Mouse (Mus musculus) lung, embryonic 14.5 days (tissue): ENCODE measurements at regions not wholly inside any gene's neighbourhood (a gene's known extent, or its start where the extent isn't known, plus 50 kb on each side); places are given as distances from the start of the nearest gene placed in this dataset.
A peak's percentile ranks its signal among the peaks of the same experiment; 100 is the strongest.

Experiments used
- ATAC-seq: fragments of 200-750 bp; cut with Nextera tagmentation; 2 replicates; pipeline ENCODE4 v1.8.0; 2017; ENCODE audit warnings: mild to moderate bottlenecking, moderate TSS enrichment, moderate library complexity; ENCODE audit not compliant: insufficient read depth
- DNase-seq: peaks from one replicate; pipeline ENCODE4 v3.0.0-alpha.2; 2015
- H3K27ac ChIP-seq: fragments of 300-500 bp; sonication (generic); 2 replicates; pipeline ENCODE4 v1.5.1; 2014; ENCODE audit warnings: low read depth, mild to moderate bottlenecking, moderate library complexity
- H3K27me3 ChIP-seq: fragments of 300-500 bp; sonication (generic); 2 replicates; pipeline ENCODE4 v1.6.1; 2014; ENCODE audit warnings: low read length, control low read depth; ENCODE audit not compliant: insufficient read depth
- H3K36me3 ChIP-seq: fragments of 300-500 bp; sonication (generic); 2 replicates; pipeline ENCODE4 v1.6.1; 2014; ENCODE audit warnings: control low read depth; ENCODE audit not compliant: insufficient read depth
- H3K4me1 ChIP-seq: fragments of 300-500 bp; sonication (generic); 2 replicates; pipeline ENCODE4 v1.6.1; 2014; ENCODE audit warnings: antibody characterized with exemption, control low read depth; ENCODE audit not compliant: insufficient read depth
- H3K4me2 ChIP-seq: fragments of 300-500 bp; sonication (generic); 2 replicates; pipeline ENCODE4 v1.6.1; 2014; ENCODE audit warnings: mild to moderate bottlenecking
- H3K4me3 ChIP-seq: fragments of 300-500 bp; sonication (generic); 2 replicates; pipeline ENCODE4 v1.5.1; 2014; ENCODE audit warnings: low read depth, low read length
- H3K9ac ChIP-seq: fragments of 300-500 bp; sonication (generic); 2 replicates; pipeline ENCODE4 v1.6.1; 2014
- H3K9me3 ChIP-seq: fragments of 300-500 bp; sonication (generic); 2 replicates; pipeline ENCODE4 v1.6.1; 2016; ENCODE audit warnings: low read depth, low read length, control low read depth
- CTCF ChIP-seq: IDR thresholded peaks from 2 replicates; pipeline ENCODE4 v1.5.1; 2016; ENCODE audit warnings: antibody characterized with exemption, low read depth
- WGBS: fragments of 180-500 bp; shearing (Covaris S2); extraction: QIAGEN DNeasy Blood & Tissue Kit; methylation state at CpG from one replicate; pipeline ENCODE4 v1.1.7; 2014; 5-methylcytosine and 5-hydroxymethylcytosine counted together

- no peak overlapping the region for H3K9ac ChIP-seq
- peak overlapping the region; percentile 29; the same call in 1 of the 2 replicates for H3K4me2 ChIP-seq
- 11% methylated on average over 24 of the region's 24 CpGs for WGBS
- no peak overlapping the region for H3K4me3 ChIP-seq
- ATAC-seq (no peak), DNase-seq (no peak)
- H3K27me3 ChIP-seq = peaks cover 19% of the 10 kb centered on the region; the same call in 1 of the 2 replicates
- no peak overlapping the region for H3K27ac ChIP-seq
- TF ChIP-seq CTCF = no peak
- no peaks in the 10 kb centered on the region for H3K4me1 ChIP-seq
- no peaks in the 10 kb centered on the region for H3K9me3 ChIP-seq
- H3K36me3 ChIP-seq = no peaks in the 10 kb centered on the region
Measured at GRCm38 (mm10) chr13:72365534-72366271, 262.9 kb upstream of the Irx2 start.

- H3K9me3 ChIP-seq = no peaks in the 10 kb centered on the region
- H3K4me3 ChIP-seq = no peak overlapping the region
- no peak overlapping the region for H3K27ac ChIP-seq
- peaks cover 19% of the 10 kb centered on the region; the same call in 1 of the 2 replicates for H3K27me3 ChIP-seq
- H3K4me2 ChIP-seq = 0 out of 2 replicates have a peak overlapping the region, but pooled peaks have one; percentile 29
- WGBS = 20% methylated on average over 11 of the region's 11 CpGs
- DNase-seq (no peak), ATAC-seq (no peak)
- H3K4me1 ChIP-seq = no peaks in the 10 kb centered on the region
- no peaks in the 10 kb centered on the region for H3K36me3 ChIP-seq
- no peak for TF ChIP-seq CTCF
- H3K9ac ChIP-seq = no peak overlapping the region
Measured at GRCm38 (mm10) chr13:72366281-72366680, 262.3 kb upstream of the Irx2 start.

- ATAC-seq = no peak
- no peaks in the 10 kb centered on the region for H3K36me3 ChIP-seq
- WGBS = 74% methylated on average over 1 of the region's 1 CpGs
- H3K27ac ChIP-seq = no peak overlapping the region
- H3K27me3 ChIP-seq = peaks cover 7% of the 10 kb centered on the region; the same call in 1 of the 2 replicates
- no peaks in the 10 kb centered on the region for H3K9me3 ChIP-seq
- no peak overlapping the region for H3K4me2 ChIP-seq
- TF ChIP-seq CTCF = peak; percentile 43; the same call in 1 of the 2 replicates
- no peak overlapping the region for H3K4me3 ChIP-seq
- no peak overlapping the region for H3K9ac ChIP-seq
- H3K4me1 ChIP-seq = no peaks in the 10 kb centered on the region
- DNase-seq = peak; percentile 21
Measured at GRCm38 (mm10) chr13:72370131-72370530, 258.5 kb upstream of the Irx2 start.

- no peak overlapping the region for H3K4me3 ChIP-seq
- no peak for ATAC-seq
- no peak overlapping the region for H3K9ac ChIP-seq
- WGBS = 4% methylated on average over 5 of the region's 5 CpGs
- H3K4me1 ChIP-seq = no peaks in the 10 kb centered on the region
- no peak for TF ChIP-seq CTCF
- H3K4me2 ChIP-seq = no peak overlapping the region
- peak; percentile 31 for DNase-seq
- no peaks in the 10 kb centered on the region for H3K36me3 ChIP-seq
- H3K9me3 ChIP-seq = no peaks in the 10 kb centered on the region
- no peak overlapping the region for H3K27ac ChIP-seq
- peaks cover 2% of the 10 kb centered on the region; the same call in 1 of the 2 replicates for H3K27me3 ChIP-seq
Measured at GRCm38 (mm10) chr13:72370997-72371396, 257.6 kb upstream of the Irx2 start.

- Histone ChIP-seq H3K9ac (no peak overlapping the region), H3K4me3 (no peak overlapping the region), H3K9me3 (no peaks in the 10 kb centered on the region), H3K27me3 (no peaks in the 10 kb centered on the region), H3K36me3 (no peaks in the 10 kb centered on the region), H3K4me1 (no peaks in the 10 kb centered on the region), H3K27ac (no peak overlapping the region), H3K4me2 (no peak overlapping the region)
- DNase-seq (no peak), ATAC-seq (no peak)
- no peak for TF ChIP-seq CTCF
- WGBS = 83% methylated on average over 2 of the region's 2 CpGs
Measured at GRCm38 (mm10) chr13:72393366-72393765, 235.3 kb upstream of the Irx2 start.

- no peak overlapping the region for H3K4me3 ChIP-seq
- no peaks in the 10 kb centered on the region for H3K36me3 ChIP-seq
- TF ChIP-seq CTCF = no peak
- WGBS = 8% methylated on average over 10 of the region's 10 CpGs
- H3K9me3 ChIP-seq = no peaks in the 10 kb centered on the region
- H3K27me3 ChIP-seq = no peaks in the 10 kb centered on the region
- ATAC-seq (peak; percentile 87; the same call in 1 of the 2 replicates), DNase-seq (peak; percentile 62)
- H3K4me1 ChIP-seq = no peaks in the 10 kb centered on the region
- H3K27ac ChIP-seq = no peak overlapping the region
- 0 out of 2 replicates have a peak overlapping the region, but pooled peaks have one; percentile 12 for H3K4me2 ChIP-seq
- no peak overlapping the region for H3K9ac ChIP-seq
Measured at GRCm38 (mm10) chr13:72400677-72401076, 227.9 kb upstream of the Irx2 start.

GRCm38 (mm10) chr13:72409238-72409965, 219.2 kb upstream of the Irx2 start:
- Histone ChIP-seq H3K27ac (no peak overlapping the region), H3K4me1 (no peaks in the 10 kb centered on the region), H3K27me3 (no peaks in the 10 kb centered on the region), H3K4me2 (no peak overlapping the region), H3K9ac (no peak overlapping the region), H3K4me3 (no peak overlapping the region), H3K36me3 (no peaks in the 10 kb centered on the region), H3K9me3 (no peaks in the 10 kb centered on the region)
- DNase-seq = no peak
- 75% methylated on average over 11 of the region's 11 CpGs for WGBS
- no peak for TF ChIP-seq CTCF
- ATAC-seq = no peak
